Mouse (Mus musculus): Measurements from ENCODE around the gene Hps6. TPM values are rescaled to one million over a fixed set of nuclear protein-coding genes. Genes with fewer than 3 reads are reported as not detected.
A peak's percentile ranks its signal among the peaks of the same experiment; 100 is the strongest.
"Not testable (repeated sequence)": the region's sequence is repeated elsewhere in the genome, so short reads cannot be mapped to it uniquely, and the experiment has no call there.

Hps6 gene
- 2.9 and 4.0 TPM in 2 replicates for polyA plus RNA-seq (2016; fragmentation: Nextera tagmentation; extraction: Ambion mirVana)

DNA sequence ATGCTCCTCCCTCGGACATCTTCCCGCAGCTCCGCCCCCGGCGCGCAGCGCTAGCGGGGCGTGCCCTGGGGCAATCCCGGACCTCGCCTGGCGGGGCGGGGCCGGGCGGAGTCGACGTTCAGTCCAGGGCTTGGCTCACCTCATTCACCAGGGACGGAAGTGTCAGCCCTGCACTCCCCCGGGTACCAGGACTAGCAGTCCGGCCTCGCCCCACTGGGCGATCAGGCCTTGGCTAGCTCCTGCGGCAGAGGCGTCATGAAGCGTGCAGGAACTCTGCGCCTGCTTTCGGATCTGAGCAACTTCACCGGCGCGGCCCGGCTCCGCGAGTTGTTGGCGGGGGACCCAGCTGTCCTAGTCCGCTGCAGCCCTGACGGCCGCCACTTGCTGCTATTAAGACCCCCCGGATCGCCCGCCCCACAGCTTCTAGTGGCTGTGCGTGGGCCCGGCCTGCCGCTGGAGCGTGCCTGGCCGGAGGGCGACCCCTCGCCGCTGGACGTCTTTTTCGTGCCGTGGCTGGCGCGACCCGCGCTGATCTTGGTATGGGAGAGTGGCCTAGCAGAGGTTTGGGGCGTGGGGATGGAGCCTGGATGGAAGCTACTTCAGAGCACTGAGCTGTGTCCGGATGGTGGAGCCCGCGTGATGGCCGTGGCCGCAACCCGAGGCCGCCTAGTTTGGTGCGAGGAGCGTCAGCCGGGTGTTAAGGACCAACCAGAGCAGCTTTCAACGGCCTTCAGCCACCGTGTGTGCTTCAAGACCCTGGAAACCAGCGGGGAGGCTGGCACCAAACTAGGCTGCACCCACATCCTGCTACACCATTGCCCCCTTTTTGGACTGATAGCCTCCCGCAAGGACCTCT lies at the start of gene Hps6:
Gene Hps6 (plus strand): TSS at position 138 of the 856 bp plus-strand sequence.
- Histone ChIP-seq H3K9me3 (no peaks in the 10 kb centered on the region), H3K27me3 (peaks cover 39% of the 10 kb centered on the region), H3K9ac (replicated peaks) (peak within 1 kb of the TSS; percentile 65), H3K4me2 (replicated peaks) (peak within 1 kb of the TSS; percentile 97), H3K4me1 (peaks cover 15% of the 10 kb centered on the region), H3K36me3 (no peaks in the 10 kb centered on the region), H3K27ac (replicated peaks) (no peak within 1 kb of the TSS), H3K4me3 (peak within 1 kb of the TSS; percentile 57)
- ATAC-seq (ENCODE audit: low FRiP score, low read depth), result peak; percentile 61
- WGBS, result 2% methylated on average over 70 of the region's 70 CpGs

DNA sequence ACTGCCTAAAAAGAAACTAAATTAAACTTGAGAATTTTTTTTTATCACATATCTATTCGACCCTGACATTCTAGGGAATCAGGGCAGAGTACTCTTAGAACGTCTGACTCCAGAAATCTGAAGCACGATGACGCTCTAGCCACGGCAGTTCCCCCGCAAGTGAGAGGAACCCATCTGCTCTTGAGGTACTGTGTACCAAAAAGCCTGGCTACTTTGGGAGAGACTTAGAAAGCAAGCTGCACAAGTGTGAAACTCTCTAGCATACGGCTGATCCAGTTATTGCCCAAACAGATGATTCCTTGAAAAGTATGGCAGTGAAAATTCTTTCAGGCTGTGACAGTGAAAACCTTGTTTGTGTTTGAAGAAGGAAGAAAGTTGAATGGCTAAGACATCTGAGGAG lies 46.6 kb upstream of the Hps6 start:
- Histone ChIP-seq H3K9me3 (no peaks in the 10 kb centered on the region), H3K4me3 (no peak overlapping the region), H3K9ac (replicated peaks) (no peak overlapping the region), H3K27me3 (no peaks in the 10 kb centered on the region), H3K4me1 (no peaks in the 10 kb centered on the region), H3K36me3 (peaks cover 25% of the 10 kb centered on the region), H3K4me2 (replicated peaks) (no peak overlapping the region), H3K27ac (replicated peaks) (no peak overlapping the region)
- no peak for ATAC-seq (ENCODE audit: low FRiP score, low read depth)
- 94% methylated on average over 7 of the region's 7 CpGs for WGBS

DNA sequence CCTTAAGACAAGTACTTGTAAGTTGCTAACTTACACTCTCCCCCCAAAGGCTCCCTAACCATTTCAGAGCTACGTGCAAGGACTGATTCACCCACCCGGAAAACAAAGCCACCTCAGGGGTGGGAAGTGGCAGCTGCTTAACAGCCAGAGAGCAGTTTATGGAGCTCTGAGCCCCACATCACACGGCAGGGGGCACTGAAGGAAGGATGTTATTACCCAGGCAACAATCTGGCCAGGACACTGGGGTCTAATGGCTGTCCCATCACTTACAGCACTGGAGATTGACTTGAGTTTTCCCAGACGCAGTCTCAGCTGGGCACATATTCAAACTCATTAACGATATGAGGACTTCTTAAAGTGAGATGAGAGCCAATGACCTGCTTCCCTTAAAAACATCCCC lies 42.5 kb upstream of the Hps6 start:
- no peak for ATAC-seq (ENCODE audit: low FRiP score, low read depth)
- Histone ChIP-seq H3K27me3 (no peaks in the 10 kb centered on the region), H3K9ac (replicated peaks) (no peak overlapping the region), H3K4me2 (replicated peaks) (no peak overlapping the region), H3K36me3 (peaks cover 25% of the 10 kb centered on the region), H3K27ac (replicated peaks) (no peak overlapping the region), H3K4me3 (no peak overlapping the region), H3K9me3 (no peaks in the 10 kb centered on the region), H3K4me1 (no peaks in the 10 kb centered on the region)
- 44% methylated on average over 5 of the region's 5 CpGs for WGBS

DNA sequence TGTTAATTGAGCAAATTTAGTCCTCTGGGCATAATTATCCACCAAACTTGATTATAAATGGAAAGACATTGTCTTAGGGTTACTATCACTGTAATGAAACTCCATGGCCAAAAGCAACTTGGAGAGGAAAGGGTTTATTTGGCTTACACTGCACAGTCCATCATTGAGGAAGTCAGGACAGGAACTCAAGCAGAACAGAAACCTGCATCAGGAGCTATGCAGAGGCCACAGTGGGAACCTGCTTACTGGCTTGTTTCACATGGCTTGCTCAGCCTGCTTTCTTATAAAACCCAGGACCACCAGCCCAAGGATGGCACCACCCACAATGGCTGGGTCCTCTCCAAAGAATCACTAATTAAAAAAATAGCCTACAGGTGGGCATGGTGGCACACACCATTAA lies 18.9 kb upstream of the Hps6 start:
- H3K9me3 ChIP-seq, result no peaks in the 10 kb centered on the region
- 0 out of 2 replicates have a peak, but pooled peaks cover 4% of the 10 kb centered on the region for H3K36me3 ChIP-seq
- no peak for ATAC-seq (ENCODE audit: low FRiP score, low read depth)
- no peak overlapping the region for H3K4me2 ChIP-seq (replicated peaks)
- H3K4me3 ChIP-seq, result no peak overlapping the region
- no peaks in the 10 kb centered on the region for H3K4me1 ChIP-seq
- no peak overlapping the region for H3K9ac ChIP-seq (replicated peaks)
- H3K27ac ChIP-seq (replicated peaks), result no peak overlapping the region
- no peaks in the 10 kb centered on the region for H3K27me3 ChIP-seq

DNA sequence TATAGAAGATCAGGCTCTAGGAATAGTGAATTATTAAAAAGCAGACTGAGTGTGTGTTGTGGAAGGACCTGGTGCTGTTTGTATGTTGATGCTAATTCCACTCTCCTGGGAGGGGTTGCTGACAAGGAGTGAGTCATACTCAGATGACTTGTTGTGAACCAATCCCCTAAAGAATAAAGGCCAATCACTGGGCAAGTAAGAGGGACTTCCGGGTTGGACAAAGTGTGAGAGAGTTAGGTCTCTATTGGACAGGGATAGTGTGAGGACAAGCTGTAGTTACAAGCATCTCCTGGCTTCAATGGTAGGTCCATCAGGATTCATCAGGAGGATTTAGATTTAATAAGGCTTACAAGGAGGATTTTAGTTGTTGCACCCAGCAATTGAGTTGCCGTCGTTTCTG lies 15.1 kb upstream of the Hps6 start:
- no peaks in the 10 kb centered on the region for H3K27me3 ChIP-seq
- ATAC-seq (ENCODE audit: low FRiP score, low read depth), result no peak
- 94% methylated on average over 3 of the region's 3 CpGs for WGBS
- H3K4me2 ChIP-seq (replicated peaks), result no peak overlapping the region
- no peaks in the 10 kb centered on the region for H3K4me1 ChIP-seq
- no peaks in the 10 kb centered on the region for H3K9me3 ChIP-seq
- H3K36me3 ChIP-seq, result 0 out of 2 replicates have a peak, but pooled peaks cover 7% of the 10 kb centered on the region
- no peak overlapping the region for H3K27ac ChIP-seq (replicated peaks)
- no peak overlapping the region for H3K4me3 ChIP-seq
- no peak overlapping the region for H3K9ac ChIP-seq (replicated peaks)

DNA sequence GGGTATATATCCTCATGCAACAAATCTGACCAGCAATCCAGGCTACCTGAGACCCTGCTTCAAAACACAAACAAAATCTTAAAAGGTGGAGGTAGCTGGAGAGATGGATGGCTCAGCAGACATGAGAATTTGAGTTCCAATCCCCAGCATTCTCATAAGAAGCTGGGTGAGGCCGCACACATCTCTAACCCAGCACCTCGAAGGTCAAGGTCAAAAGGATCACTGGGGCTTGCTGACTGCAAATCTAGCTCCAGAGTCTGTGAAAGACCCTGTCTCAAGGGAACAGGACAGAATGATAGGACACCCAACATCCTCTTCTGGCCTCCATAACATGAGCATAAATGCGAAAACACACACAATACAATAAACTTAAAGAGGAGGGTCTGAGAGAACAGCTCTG lies 12.1 kb upstream of the Hps6 start:
- no peaks in the 10 kb centered on the region for H3K4me1 ChIP-seq
- no peak for ATAC-seq (ENCODE audit: low FRiP score, low read depth)
- H3K36me3 ChIP-seq, result peaks cover 17% of the 10 kb centered on the region; the same call in 1 of the 2 replicates
- H3K9ac ChIP-seq (replicated peaks), result no peak overlapping the region
- no peak overlapping the region for H3K4me3 ChIP-seq
- H3K4me2 ChIP-seq (replicated peaks), result no peak overlapping the region
- no peak overlapping the region for H3K27ac ChIP-seq (replicated peaks)
- peaks cover 10% of the 10 kb centered on the region; the same call in 1 of the 2 replicates for H3K9me3 ChIP-seq
- no peaks in the 10 kb centered on the region for H3K27me3 ChIP-seq
- WGBS, result 98% methylated on average over 3 of the region's 3 CpGs

DNA sequence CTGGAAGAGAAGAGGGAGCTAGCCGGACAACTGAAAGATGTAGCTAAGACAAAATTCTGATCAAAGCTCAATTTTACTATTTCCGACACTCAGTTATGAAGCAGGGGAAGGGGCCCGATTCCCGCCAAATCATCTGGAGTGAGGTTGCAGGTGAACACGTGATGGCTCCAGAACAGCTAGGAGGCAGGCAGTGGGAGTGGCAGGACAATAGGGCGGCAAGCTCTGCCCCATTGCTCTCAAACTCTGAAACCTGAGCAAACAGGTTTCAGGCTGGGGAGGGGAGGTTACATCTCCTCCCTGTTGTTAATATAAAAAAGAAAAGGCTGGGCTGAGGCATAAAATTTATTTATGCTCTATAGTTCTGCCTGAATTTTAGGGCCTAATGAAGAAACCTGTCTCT lies 9.9 kb upstream of the Hps6 start:
- H3K27ac ChIP-seq (replicated peaks); H3K4me2 ChIP-seq (replicated peaks); H3K4me3 ChIP-seq; H3K27me3 ChIP-seq; H3K9me3 ChIP-seq; ATAC-seq (ENCODE audit: low FRiP score, low read depth); H3K4me1 ChIP-seq; H3K9ac ChIP-seq (replicated peaks): not testable (repeated sequence)
- peaks cover 13% of the 10 kb centered on the region; the same call in 1 of the 2 replicates for H3K36me3 ChIP-seq
- WGBS, result 88% methylated on average over 6 of the region's 6 CpGs

DNA sequence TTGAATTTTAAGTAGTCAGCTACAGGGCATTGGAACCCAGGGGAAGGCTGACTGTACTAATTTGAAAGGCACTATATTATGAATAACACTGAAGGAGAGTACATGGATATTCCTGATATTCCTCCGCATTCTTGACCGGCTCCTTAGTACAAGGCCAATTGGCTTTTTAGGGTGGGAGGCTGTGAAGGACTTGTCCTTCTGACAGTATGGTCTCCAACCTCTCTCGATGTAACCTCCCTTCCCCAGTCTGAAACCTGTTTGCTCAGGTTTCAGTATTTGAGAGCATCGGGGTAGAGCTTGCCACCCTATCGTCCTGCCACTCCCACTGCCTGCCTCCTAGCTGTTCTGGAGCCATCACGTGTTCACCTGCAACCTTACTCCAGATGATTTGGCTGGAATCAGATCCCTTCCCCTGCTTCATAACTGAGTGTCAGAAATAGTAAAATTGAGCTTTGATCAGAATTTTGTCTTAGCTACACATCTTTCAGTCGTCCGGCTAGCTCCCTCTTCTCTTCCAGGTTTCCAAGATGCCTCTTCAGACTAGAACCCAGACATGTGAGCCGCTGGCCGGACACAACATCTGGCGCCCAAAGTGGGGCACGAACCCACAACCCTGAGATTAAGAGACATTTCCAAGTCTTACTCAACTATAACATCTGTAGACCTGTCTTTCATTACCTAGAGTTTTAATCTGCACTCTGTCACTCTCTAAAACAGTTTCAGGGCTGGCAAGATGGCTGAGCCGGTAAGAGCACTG lies 9.1 kb upstream of the Hps6 start:
- Histone ChIP-seq H3K9me3 (peaks cover 10% of the 10 kb centered on the region; the same call in 1 of the 2 replicates), H3K4me1 (peaks cover 5% of the 10 kb centered on the region; the same call in 1 of the 2 replicates), H3K27me3 (no peaks in the 10 kb centered on the region), H3K4me2 (replicated peaks) (no peak overlapping the region), H3K27ac (replicated peaks) (no peak overlapping the region), H3K36me3 (peaks cover 13% of the 10 kb centered on the region; the same call in 1 of the 2 replicates), H3K4me3 (no peak overlapping the region), H3K9ac (replicated peaks) (no peak overlapping the region)
- WGBS, result 97% methylated on average over 13 of the region's 13 CpGs
- ATAC-seq (ENCODE audit: low FRiP score, low read depth), result no peak

DNA sequence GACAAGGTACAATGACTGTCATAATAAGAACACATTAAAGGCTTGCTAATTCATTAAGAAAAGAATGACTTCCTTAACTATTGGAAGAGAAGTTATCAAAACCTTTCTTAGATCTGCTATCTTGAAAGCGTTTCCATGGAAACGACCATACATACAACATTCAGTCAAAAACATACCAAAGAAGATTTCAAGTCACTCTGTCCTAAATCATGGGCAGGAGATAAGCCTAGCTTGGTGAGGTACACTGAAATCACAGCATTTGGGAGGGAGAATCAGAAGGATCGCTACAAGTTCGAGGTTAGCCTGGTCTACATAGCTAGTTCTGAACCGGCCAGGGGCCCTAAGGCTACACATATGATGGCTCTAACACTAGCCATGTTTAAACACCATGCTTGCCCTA lies 5.9 kb upstream of the Hps6 start:
- no peak overlapping the region for H3K27ac ChIP-seq (replicated peaks)
- peak overlapping the region; percentile 69 for H3K4me2 ChIP-seq (replicated peaks)
- H3K36me3 ChIP-seq, result peaks cover 10% of the 10 kb centered on the region; the same call in 1 of the 2 replicates
- ATAC-seq (ENCODE audit: low FRiP score, low read depth), result no peak
- peak overlapping the region; percentile 77 for H3K4me3 ChIP-seq
- peaks cover 4% of the 10 kb centered on the region for H3K27me3 ChIP-seq
- H3K9ac ChIP-seq (replicated peaks), result peak overlapping the region; percentile 88
- WGBS, result 69% methylated on average over 5 of the region's 5 CpGs
- peaks cover 5% of the 10 kb centered on the region; the same call in 1 of the 2 replicates for H3K4me1 ChIP-seq
- H3K9me3 ChIP-seq, result peaks cover 10% of the 10 kb centered on the region; the same call in 1 of the 2 replicates

DNA sequence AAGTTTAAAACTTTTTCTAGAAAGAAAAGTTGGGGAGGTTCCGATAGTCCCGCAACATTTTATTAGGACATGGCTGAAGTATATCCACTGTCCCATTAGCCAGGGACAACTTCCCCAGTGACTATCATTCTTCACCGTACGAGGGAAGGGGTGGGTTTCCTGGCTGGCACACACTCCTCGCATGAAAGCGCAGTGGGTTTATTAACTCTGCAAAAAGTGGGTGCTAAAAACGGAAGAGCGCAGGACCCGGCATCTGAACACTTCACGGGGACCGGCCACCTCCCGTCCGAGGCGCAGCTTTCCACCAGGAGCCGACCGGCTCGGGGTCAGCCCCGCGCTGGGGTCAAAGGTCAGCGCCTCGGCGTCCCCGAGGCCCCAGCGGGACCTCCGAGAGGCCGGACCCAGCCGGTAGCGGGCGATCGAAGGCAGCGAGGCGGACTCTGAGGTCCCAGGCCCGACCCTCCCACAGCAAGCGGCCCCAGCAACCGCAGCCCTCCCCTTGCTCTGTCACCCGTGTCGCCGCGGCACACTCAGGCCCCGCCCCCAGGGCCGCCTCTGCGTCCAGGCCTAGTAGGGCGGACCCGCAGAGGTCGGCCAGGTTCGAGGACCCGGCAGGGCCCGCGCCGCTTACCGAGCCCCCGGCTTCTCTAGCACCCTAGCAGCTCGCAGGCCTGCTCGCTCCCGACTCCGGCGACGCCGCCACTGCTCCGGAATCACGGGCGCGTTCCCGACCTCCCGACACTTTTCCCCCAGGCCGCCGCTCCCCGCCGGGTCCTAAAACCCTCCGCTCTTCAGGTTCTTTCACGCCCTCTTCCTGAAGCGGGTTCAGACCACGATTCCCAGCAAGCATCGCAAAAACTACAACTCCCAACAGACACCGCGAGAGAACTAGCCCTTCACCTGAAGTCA lies 5.3 kb upstream of the Hps6 start, which contains the start of gene Armh3:
Gene Armh3 (minus strand): TSS at position 704 of the 909 bp plus-strand sequence.
- peak within 1 kb of the TSS; percentile 77 for H3K4me3 ChIP-seq
- peaks cover 10% of the 10 kb centered on the region; the same call in 1 of the 2 replicates for H3K36me3 ChIP-seq
- H3K4me2 ChIP-seq (replicated peaks), result peak within 1 kb of the TSS; percentile 69
- peak; percentile 93 for ATAC-seq (ENCODE audit: low FRiP score, low read depth)
- H3K9ac ChIP-seq (replicated peaks), result peak within 1 kb of the TSS; percentile 88
- H3K4me1 ChIP-seq, result peaks cover 7% of the 10 kb centered on the region
- H3K9me3 ChIP-seq, result peaks cover 10% of the 10 kb centered on the region; the same call in 1 of the 2 replicates
- 1% methylated on average over 76 of the region's 76 CpGs for WGBS
- H3K27me3 ChIP-seq, result peaks cover 10% of the 10 kb centered on the region
- peak within 1 kb of the TSS; percentile 96 for H3K27ac ChIP-seq (replicated peaks)

DNA sequence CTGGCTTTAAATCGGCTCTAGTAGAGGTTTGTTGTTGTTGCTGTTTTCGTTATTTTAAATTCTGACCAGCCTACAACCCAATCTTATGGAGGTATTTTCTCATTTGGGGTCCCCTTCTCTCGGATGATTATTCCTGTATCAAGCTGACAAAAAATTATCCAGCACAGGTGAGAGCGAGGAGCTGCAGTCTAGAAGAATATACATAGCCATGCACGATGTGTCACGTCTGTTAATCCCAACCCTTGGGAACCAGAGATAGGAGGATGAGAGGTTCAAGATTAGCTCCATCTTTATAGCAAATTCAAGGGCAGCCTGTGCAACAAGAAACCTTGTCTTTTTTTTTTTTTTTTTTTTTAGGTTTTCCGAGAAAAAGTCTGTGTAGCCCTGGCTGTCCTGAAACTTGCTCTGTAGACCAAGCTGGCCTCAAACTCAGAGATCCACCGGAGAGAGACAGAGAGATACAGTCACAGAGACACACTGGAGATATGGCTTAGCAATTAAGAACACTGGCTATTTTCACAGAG lies 4.6 kb upstream of the Hps6 start:
- peaks cover 10% of the 10 kb centered on the region; the same call in 1 of the 2 replicates for H3K9me3 ChIP-seq
- H3K4me2 ChIP-seq (replicated peaks), result peak overlapping the region; percentile 69
- H3K4me1 ChIP-seq, result peaks cover 14% of the 10 kb centered on the region
- H3K27ac ChIP-seq (replicated peaks), result no peak overlapping the region
- H3K9ac ChIP-seq (replicated peaks), result 0 out of 2 replicates have a peak overlapping the region, but pooled peaks have one; percentile 28
- 19% methylated on average over 8 of the region's 8 CpGs for WGBS
- peaks cover 17% of the 10 kb centered on the region for H3K27me3 ChIP-seq
- peaks cover 10% of the 10 kb centered on the region; the same call in 1 of the 2 replicates for H3K36me3 ChIP-seq
- peak overlapping the region; percentile 77 for H3K4me3 ChIP-seq
- peak; percentile 31; the same call in 1 of the 2 replicates for ATAC-seq (ENCODE audit: low FRiP score, low read depth)

All from midbrain, embryonic 12.5 days (tissue).